Mouse (Mus musculus) common myeloid progenitor, adult 5-6 weeks (primary cell): ENCODE results near the gene D5Ertd579e. TPM values are rescaled to one million over a fixed set of nuclear protein-coding genes. Genes with fewer than 3 reads are reported as not detected.
A peak's percentile ranks its signal among the peaks of the same experiment; 100 is the strongest.

Source experiments
- ATAC-seq: replicated peaks from 2 replicates; pipeline ENCODE4 v1.8.0; 2016; ENCODE audit warnings: low read depth, mild to moderate bottlenecking, moderate TSS enrichment, inconsistent platforms; ENCODE audit not compliant: poor library complexity, severe bottlenecking
- total RNA-seq: library from RNA; stranded (forward); fragments of 200-1000, 187-1606 nt; gene quantifications from 2 replicates; pipeline ENCODE4 v1.2.3, GENCODE M21; 2017

Gene D5Ertd579e
- total RNA-seq, 1 experiment from 2014 or later: 44.8 TPM

DNA sequence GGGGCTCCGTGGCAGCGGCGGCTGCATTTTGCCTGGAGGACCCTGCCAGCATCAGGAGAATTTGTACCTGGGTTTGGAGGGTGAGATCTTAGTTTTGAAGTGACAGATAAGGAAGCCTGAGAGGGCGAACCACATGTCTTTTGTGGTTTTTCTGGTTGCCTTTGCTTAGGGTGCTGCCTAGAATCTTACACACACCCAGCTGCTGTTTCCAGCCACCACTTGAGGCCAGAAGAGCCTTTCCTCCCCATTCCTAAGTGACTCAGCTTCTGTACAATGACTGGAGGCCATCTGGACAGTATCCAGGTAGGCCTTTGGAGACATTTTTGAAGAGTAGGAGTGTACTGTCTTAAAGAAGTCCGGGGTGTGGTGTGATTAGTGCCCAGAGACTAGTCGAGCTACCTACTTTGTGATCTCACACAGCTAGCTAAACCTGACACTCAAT is 26.6 kb upstream of the D5Ertd579e start:
- peak; percentile 48 for ATAC-seq

- peak; percentile 70 for ATAC-seq
Observed at GRCm38 (mm10) chr5:36720710-36721375, 25.0 kb upstream of the D5Ertd579e start.

GRCm38 (mm10) chr5:36720219-36720618 is 24.4 kb upstream of the D5Ertd579e start:
- no peak for ATAC-seq

DNA sequence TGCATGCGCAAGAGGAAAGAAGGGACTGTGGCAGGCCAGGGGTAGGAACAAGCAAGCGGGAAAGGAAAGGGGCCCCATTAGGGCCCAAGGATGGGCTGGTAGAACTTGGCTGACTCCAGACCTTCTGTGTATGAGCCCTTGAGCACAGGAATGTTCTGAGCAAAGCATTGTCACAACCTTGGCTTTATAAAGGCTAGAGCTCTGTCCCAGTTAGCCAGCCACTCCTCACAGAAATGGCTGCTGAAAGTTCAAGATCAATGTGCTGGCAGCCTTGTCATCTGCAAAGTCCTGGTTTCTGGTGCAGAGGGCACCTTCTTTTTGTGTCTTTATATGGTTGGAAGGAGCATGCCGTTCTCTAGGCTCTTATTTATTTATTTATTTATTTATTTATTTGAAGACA is 23.8 kb upstream of the D5Ertd579e start:
- ATAC-seq: no peak

DNA sequence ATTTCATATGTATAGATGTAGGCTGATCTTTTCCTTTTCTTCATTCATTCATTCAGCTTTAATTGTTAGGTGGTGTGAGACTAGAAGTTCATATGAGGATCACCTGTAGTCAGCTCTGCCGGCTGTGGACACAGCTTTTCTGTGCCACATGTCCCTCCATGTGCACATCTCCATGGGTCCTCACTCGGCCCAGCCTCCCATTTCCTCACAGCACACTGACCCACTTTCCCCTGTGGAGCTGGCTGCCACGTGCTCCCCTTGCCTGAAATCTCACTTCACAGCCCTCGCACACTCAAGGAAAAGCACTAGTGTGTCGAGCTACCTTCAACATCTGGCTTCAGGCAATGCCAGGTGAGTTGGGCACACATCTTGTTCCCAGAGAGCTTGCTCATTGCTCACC is 23.3 kb upstream of the D5Ertd579e start:
- no peak for ATAC-seq

DNA sequence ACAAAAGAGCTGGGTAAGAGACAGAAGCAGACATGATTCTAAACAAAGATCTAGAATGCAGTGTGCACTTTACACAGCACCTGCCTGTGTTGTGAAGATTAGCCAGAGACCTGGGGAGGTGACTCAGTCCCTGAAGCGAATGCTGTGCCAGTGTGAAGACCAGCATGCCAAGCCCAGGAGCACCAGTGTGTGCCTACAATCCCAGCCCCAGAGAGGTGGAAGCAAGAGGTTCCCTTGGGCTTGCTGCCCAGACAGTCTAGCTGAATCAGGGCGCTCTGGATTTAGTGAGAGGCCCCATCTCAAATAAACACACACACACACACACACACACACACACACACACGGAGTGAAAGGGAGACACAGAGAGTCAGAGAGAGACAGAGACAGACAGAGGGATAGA is 22.1 kb upstream of the D5Ertd579e start:
- no peak for ATAC-seq

- ATAC-seq: no peak
Observed at GRCm38 (mm10) chr5:36716816-36717215, 21.0 kb upstream of the D5Ertd579e start.

GRCm38 (mm10) chr5:36714832-36715231 is 19.0 kb upstream of the D5Ertd579e start:
- no peak for ATAC-seq

DNA sequence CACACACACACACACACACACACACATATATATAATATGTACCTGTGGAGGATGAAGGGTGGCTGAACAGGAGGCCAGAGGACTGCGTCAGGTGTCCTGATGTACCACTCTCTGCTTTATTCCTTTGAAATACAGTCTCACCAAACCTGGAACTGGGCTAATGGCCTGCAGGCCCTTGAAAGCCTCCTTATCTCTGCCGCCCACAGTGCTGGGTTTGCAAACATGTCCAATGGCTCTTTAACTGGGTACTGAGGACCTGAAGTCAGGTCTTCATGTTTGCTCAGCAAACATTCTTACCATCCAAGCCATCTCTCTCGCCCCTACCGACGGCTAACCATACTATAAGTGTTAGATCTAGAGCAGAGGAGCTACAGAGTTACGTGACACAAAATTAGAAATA is 17.9 kb upstream of the D5Ertd579e start:
- ATAC-seq: no peak

- peak; percentile 96 for ATAC-seq
Observed at GRCm38 (mm10) chr5:36712553-36713534, 17.0 kb upstream of the D5Ertd579e start.

GRCm38 (mm10) chr5:36711863-36712262 is 16.0 kb upstream of the D5Ertd579e start:
- ATAC-seq: peak; percentile 75

GRCm38 (mm10) chr5:36705792-36706191 is 10.0 kb upstream of the D5Ertd579e start:
- ATAC-seq: peak; percentile 29; the same call in 1 of the 2 replicates

GRCm38 (mm10) chr5:36705390-36705789 is 9.6 kb upstream of the D5Ertd579e start:
- ATAC-seq: no peak

GRCm38 (mm10) chr5:36704684-36705083 is 8.9 kb upstream of the D5Ertd579e start:
- ATAC-seq: no peak

GRCm38 (mm10) chr5:36700939-36701620 is 5.3 kb upstream of the D5Ertd579e start:
- peak; percentile 19; the same call in 1 of the 2 replicates for ATAC-seq

- no peak for ATAC-seq
Observed at GRCm38 (mm10) chr5:36698689-36699088, 2.9 kb upstream of the D5Ertd579e start.

DNA sequence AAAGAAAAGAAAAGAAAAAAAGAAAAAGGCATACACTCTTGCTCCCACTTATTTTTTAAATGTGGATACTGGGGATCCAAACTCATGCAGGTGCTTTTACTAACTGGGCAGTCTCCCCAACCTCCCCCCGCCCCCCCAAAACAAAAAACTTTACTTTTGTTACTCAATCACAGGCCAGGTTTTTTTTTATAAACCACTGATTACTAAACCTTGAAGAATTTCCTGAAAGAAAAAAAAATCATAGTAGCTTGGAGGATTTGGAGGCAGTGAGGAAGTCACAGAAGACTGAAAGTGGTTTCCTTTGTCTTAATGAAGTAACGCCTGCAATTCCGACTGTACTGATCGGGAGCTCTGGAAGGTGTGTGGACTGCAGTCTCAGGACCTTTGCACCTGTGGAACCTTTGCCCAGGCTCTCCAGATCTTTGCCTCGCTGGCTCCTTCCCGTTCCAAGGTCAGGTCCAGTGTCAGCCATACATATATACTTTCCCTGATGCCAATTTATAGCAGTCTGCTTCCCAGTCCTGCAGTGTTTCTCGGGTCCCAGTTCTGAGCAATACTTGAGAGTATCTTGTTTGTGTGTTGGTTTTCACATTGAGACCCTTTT is 2.3 kb upstream of the D5Ertd579e start:
- ATAC-seq: no peak

DNA sequence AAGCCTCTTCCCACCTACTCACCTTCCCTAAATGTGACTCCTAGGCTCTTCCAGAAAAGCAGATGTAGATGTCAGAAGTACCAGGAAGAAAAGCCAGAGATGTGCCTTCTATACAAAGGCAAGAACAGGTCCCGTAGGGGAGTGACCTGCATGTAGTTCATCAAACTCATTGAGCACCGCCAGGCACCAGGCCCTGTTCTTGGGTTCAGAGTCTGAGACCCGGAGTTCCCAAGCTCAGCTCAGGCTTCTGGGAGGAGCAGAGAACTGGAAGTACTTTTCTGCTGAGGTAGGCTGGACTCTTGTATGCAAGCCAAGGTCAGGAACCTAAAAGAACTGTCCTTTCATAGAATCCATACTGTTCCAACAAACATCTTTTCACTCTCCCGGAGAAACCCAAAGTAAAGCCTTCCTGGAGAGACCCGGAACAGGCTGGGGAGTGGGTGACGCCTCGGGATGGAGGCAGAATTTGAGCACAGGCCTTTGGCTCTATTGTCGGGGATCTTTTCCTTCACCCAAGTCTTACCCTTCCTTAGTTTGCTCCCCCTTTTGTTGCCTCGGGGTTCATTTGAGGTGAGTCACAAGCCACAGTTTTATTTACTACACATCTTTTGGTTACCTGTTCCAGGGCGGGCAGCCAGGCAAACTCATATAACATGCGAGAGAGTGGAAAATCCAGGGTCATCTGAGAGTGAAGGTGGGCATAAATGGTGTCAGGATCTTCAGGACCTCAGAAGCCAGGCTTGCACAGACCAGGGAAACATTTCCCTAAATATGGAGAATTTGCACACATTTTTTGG is 878 bp upstream of the D5Ertd579e start:
- ATAC-seq: no peak

DNA sequence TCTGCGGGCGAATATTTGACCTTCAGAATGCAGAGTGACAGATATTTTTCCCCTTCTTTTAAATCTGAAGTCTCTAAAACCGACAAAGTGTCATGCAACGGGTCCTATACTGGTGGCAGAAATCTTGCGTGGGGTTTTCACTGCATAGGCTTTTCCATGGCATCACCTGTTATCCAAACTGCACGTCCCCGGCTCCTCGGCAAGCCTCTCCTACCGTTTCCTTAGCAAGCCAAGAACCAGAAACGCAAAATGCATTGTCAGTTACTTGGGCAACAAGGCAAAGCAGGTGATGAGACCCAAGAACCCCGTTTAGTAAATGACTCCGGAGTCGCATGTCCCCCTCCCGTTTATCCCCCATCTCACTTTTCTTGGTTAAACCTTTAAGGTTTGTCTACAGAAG is 819 bp downstream of the D5Ertd579e start:
- ATAC-seq: no peak
